Mouse (Mus musculus): Measurements from ENCODE around the gene Trank1.
A peak's percentile ranks its signal among the peaks of the same experiment; 100 is the strongest.

Trank1 gene

DNA sequence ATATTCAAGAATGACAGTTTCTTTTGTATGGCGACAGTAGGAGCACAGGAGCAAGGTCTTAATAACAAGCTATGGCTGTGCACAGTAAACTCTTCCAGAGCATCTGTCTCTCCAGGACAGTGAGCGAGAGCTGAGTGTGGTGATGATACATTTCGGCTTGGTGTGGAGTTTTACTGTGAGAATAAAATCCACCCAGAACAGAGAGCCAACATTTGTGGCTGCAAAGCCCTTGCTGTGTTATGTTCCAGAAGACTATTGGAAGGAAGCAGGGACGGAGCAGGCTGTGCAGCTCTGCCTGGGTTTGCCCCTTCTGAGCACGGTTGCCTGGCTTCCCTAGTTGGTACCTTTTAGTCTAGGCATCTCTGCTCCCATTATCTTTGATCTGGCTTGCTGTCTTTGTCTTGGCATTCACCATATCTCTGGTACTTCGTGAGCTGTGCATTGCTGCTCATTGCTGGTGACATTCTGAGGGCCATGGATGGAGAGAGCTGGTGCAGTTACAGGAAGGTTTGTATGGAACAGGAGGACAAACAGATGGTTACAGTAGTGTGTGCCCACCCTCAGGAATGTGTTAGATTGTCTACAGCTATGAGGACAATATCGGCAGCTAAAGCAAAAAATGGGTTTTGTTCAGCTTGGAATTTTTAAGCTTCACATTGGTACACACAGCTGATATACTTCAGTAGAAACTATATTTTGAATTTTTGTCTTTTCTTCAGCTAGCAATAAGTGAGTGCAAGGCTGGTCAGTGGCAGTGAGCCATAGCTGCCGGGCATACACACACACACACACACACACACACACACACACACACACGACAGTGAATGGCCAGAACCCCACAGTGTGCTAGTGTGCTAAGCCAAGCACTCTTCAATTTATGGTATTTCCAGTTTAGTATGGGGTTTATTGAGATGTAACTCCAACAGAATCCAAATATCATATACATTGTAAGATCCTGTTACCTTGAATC, 69.8 kb downstream of the Trank1 start:
- DNase-seq (ENCODE audit: inconsistent ontology term), result no peak

- no peak for DNase-seq (ENCODE audit: inconsistent ontology term)
These were observed 70.9 kb downstream of the Trank1 start for GRCm38 (mm10) chr9:111382469-111382868.

- DNase-seq (ENCODE audit: inconsistent ontology term), result no peak
These were observed 71.5 kb downstream of the Trank1 start for GRCm38 (mm10) chr9:111383046-111383445.

DNA sequence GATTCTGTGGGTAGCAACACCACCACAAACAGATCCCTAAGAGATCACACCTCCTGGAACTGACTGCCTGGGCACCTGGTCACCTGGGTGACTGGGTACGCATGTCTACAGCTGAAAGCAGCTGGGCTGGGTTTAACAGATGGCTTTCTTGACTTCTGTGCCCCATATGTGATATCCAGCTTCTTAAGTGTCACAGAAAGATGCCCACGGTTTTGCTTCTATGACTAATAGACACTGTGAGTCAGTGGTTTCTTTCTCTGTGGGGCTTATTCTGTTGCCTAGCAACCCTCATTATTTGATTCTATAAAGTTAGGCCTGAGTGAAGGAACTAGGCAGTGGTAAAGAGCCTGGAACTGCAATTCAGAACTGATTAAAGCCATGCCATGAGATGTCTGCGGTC, 72.2 kb downstream of the Trank1 start:
- peak; percentile 81 for DNase-seq (ENCODE audit: inconsistent ontology term)

- no peak for DNase-seq (ENCODE audit: inconsistent ontology term)
These were observed 74.3 kb downstream of the Trank1 start for GRCm38 (mm10) chr9:111385526-111386491.

GRCm38 (mm10) chr9:111386569-111386968, 75.0 kb downstream of the Trank1 start:
- DNase-seq (ENCODE audit: inconsistent ontology term), result no peak

GRCm38 (mm10) chr9:111387576-111387975, 76.0 kb downstream of the Trank1 start:
- no peak for DNase-seq (ENCODE audit: inconsistent ontology term)

- no peak for DNase-seq (ENCODE audit: inconsistent ontology term)
These were observed 78.5 kb downstream of the Trank1 start for GRCm38 (mm10) chr9:111390016-111390415.

DNA sequence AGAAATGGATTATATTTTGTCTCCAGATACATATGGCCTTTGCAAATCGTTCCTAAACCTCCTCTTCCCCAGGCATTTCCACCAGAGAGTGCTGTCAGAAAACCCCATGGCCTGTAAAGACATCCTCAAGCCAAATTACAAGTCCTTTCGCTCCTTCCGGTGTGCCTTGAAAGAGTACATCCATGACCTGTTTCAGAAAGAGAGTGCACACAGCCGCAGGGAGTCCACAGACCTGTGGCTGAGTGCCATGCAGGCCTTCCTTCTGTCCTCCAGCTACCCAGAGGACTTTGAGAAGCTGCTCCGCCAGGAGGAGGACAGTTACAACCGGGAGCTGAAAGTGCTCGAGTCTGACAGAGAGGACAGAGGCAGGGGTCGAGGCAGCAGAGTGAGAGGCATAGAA, 79.5 kb downstream of the Trank1 start:
- no peak for DNase-seq (ENCODE audit: inconsistent ontology term)

DNA sequence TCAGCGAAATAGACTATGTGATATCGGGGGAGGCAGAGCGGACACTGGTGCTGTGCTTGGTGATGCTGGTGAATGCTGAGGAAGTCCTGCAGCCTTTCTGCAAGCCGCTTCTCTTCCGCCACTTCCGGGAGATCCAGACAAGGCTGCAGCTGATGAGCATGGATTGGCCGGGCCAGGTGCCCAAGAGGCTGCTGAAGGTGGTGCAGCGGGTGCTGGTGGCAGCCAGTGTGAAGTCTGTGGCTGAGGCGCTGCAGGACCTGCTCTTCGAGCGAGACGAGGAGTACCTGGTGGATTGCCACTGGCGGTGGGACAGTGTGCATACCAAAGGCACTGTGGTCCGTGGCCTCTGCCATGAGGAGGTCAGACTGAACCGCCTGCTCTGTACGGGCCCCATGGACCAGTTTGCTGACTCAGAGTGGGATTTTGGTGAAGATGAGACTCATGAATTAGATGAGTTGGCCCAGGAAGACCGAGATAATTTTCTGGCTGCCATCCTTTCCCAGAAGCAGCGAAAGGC, 80.4 kb downstream of the Trank1 start:
- DNase-seq (ENCODE audit: inconsistent ontology term), result no peak

DNA sequence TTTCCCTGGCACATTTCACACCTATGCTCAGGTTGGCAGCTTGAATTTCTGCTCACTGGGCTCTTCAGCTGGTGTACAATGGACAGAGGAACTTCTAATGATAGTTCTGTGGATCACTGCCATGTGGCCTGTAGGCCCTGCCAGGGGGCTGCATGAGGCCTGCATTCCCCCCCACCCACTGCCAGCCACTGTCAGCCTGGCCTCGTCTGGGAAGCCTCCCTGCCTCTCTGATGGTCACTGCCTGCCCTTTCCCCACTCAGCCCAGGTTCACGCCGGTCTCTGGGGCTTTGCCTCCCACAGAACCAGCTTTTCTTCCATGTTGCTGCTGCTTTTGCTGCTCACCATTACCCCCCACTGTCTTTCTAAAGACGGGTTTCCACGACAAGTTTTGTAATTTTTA, 83.7 kb downstream of the Trank1 start:
- DNase-seq (ENCODE audit: inconsistent ontology term), result no peak

GRCm38 (mm10) chr9:111398059-111398458, 86.5 kb downstream of the Trank1 start:
- no peak for DNase-seq (ENCODE audit: inconsistent ontology term)

GRCm38 (mm10) chr9:111400089-111400488, 88.5 kb downstream of the Trank1 start:
- DNase-seq (ENCODE audit: inconsistent ontology term), result no peak

GRCm38 (mm10) chr9:111403159-111403558, 91.6 kb downstream of the Trank1 start:
- DNase-seq (ENCODE audit: inconsistent ontology term), result no peak

DNA sequence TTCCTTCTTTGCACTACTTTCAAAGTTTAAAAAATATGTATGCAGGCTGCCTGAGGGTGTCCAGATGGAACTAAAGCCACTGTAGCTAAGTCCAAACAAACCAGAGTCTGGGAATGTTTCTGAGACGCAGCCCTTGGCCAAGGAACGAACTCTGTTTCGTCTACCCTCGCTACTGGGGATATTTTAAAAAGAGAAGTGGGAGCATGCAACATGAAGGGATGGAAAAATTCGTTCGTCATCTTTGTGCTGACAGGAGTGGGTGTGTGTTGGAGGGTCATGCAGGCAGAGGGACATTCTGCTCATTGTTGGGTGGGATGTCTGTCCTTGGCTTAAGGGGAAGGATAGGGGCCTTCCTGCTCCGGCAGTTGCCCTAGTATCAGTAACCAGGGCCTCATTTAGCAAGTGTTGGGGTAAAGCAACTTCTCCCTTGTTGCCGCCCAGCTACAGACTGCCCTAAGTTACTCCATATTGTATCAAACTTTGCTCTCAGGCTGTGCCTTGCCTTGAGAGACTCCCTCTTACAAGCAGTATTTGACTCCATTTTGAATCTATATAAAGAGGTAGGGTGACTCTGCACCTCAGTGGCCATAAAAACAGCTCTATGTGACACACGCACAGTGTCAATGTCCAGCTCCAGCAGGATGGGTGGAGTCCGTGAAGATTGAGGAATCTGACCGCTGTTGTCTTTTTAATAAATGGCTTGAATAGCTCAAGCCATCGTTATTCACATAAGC, 93.0 kb downstream of the Trank1 start:
- DNase-seq (ENCODE audit: inconsistent ontology term), result no peak

DNA sequence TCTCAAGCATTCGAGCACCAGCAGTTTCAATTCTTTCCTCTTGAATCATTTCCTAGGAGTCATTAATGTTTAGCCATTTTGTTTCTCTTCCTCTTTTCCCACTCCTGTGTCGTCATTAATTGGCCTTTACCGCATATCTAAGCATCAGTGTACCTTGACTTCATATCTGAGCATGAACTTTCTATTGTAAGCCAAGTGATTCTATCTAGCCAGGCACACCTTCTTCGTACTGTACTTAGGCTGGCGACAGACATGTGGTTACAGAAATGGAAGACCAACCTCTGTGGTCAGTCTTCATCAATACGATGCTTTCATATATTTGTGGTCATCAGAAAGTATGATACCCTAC, 93.5 kb downstream of the Trank1 start:
- no peak for DNase-seq (ENCODE audit: inconsistent ontology term)

- DNase-seq (ENCODE audit: inconsistent ontology term), result no peak
These were observed 96.5 kb downstream of the Trank1 start for GRCm38 (mm10) chr9:111408012-111408411.

DNA sequence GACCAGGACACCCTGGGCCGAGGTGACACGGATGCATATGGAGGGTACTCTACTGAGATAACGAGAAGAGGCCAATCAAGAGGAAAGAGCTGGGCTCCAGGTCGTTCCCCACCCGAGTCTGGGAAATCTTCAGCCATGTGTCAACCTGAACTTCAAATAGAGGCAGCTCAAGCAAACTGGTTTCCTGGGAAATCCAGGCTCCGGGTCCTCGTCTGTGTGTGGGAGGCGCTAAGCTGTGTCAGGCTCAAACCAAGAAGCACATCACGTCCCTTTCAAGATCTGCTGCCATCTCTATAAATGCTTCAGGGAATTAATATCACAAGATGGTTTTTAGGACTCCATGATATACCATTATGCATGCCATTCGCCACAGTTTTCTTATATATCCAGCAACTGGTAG, 96.9 kb downstream of the Trank1 start:
- no peak for DNase-seq (ENCODE audit: inconsistent ontology term)

DNA sequence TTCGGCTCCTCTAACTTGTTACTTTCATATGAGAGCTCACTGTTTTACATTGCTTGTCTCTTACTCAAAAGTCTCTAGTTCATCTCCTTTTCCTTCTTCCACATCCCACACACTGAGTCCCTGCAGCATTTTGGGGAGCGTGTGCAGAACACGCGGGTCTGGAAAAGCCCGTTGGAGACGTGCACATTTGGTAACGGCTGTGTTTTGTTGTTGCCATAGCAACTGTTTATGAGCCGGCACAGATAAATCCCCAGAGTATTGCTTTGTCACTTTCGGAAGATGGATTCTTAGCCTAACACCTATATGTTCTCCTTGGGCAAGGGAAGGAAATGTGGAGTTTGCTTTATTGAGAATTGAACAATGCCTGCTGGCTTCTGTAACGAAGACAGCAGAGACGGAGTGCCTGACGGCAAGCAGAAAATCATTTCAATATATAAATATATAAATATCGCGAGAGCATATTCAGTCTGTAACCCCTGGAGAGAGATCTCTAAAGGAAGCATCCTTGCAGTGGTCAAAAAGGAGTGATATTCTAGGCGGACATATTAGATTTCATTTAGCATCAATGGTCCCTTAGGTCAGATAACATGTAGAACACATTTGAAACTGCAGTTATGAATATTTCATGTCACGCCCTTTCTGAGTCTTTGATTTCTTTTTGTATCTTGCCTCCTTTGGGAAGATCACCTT, 101.1 kb downstream of the Trank1 start:
- DNase-seq (ENCODE audit: inconsistent ontology term), result no peak

- no peak for DNase-seq (ENCODE audit: inconsistent ontology term)
These were observed 110.3 kb downstream of the Trank1 start for GRCm38 (mm10) chr9:111421862-111422261.

DNA sequence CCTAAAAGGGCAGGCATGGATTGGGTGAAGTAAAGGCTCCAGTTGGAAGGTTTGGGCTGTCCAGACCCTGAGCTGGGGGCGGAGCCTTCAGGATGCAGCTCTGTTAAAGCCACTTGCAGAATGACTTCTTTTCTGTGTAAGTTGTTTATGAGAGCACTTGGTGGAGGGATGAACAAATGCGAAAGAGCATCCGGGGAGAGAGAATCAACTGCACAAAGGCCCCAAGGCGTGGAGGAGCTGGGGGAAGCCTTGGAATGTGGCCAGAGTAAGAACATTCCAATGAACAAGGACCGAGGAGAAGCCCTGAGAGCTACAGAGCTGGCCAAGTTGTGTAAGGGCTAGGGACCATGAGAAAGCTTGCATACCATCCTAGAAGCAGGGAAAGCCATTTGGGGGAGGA, 111.0 kb downstream of the Trank1 start:
- peak; percentile 56 for DNase-seq (ENCODE audit: inconsistent ontology term)
